Comparison of ENCODE assay signal across 12 mouse cellular contexts in the genomic region with DNA sequence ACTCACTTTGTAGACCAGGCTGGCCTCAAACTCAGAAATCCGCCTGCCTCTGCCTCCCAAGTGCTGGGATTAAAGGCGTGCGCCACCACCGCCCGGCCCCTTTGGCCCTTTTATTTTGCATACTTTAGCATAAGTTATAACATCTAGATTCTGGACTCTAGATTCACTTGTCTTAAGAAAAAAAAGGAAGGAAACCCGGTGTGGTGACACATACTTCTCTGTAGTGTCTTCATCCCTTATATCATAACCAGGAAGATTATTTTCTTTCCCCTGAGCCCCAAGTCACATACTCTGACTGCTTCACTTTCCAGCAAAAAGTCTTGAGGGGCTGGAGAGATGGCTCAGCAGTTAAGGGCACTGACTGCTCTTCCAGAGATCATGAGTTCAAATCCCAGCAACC. TPM values are rescaled to one million over a fixed set of nuclear protein-coding genes. Genes with fewer than 3 reads are reported as not detected.
DNase-seq lines count a peak whose midpoint lies in the region; ATAC-seq and TF ChIP-seq lines count a peak whose summit lies in the region.
"Not testable (repeated sequence)": the region's sequence is repeated elsewhere in the genome, so short reads cannot be mapped to it uniquely, and the experiment has no call there.
"Had no signal": no experiment of that assay in that cellular context is flagged by ENCODE, and none has a peak within 500 bp of the region (broad histone marks: within the 10 kb centered on the region; RNA-seq: fewer than 3 reads in every experiment).

No protein-coding gene starts in this region.

- H3K4me2 ChIP-seq in forebrain, embryonic 12.5 days, result 0 out of 2 replicates have a peak overlapping the region, but pooled peaks have one; percentile 21
- peak overlapping the region; percentile 66 for H3K4me2 ChIP-seq in heart, embryonic 14.5 days (ENCODE audit: low read length)
- peak overlapping the region; percentile 50 for H3K4me2 ChIP-seq in intestine, embryonic 14.5 days (ENCODE audit: low read length)
- 0 out of 2 replicates have a peak overlapping the region, but pooled peaks have one; percentile 6 for H3K4me2 ChIP-seq in limb, embryonic 14.5 days (replicated peaks; ENCODE audit: low read depth, low read length, severe bottlenecking)
- H3K4me2 ChIP-seq in lung, embryonic 15.5 days, result peak overlapping the region; percentile 57
- peak overlapping the region; percentile 36 for H3K4me2 ChIP-seq in myocyte (ENCODE audit: low read depth)

- H3K27ac ChIP-seq in MEL (ENCODE audit: control insufficient read depth, low read depth, low read length), result peak overlapping the region; percentile 95
- not testable (repeated sequence) for H3K27ac ChIP-seq in forebrain, embryonic 12.5 days; heart, embryonic 14.5 days (replicated peaks in 1 of 2; ENCODE audit: control insufficient read depth in 1 of 2, insufficient read depth in 1 of 2, low read depth in 2 of 2, low read length in 2 of 2); intestine, embryonic 14.5 days (ENCODE audit: low read depth); limb, embryonic 14.5 days (replicated peaks; ENCODE audit: low read depth, low read length); lung, embryonic 15.5 days

- TF ChIP-seq EP300 in MEL (IDR thresholded peaks at IDR 0.05; ENCODE audit: low read depth in 1 of 2, low read length in 2 of 2), result not testable (repeated sequence)

- H3K4me1 ChIP-seq in MEL (ENCODE audit: control insufficient read depth in 1 of 2, insufficient read depth in 2 of 2, low read length in 2 of 2), result peaks cover 25 to 27% of the 10 kb centered on the region in 2 experiments
- peaks cover 21% of the 10 kb centered on the region for H3K4me1 ChIP-seq in forebrain, embryonic 12.5 days
- H3K4me1 ChIP-seq in heart, embryonic 14.5 days (ENCODE audit: control insufficient read depth in 2 of 2, insufficient read depth in 2 of 2, low read length in 2 of 2), result peaks cover 10 to 16% of the 10 kb centered on the region in 2 experiments
- peaks cover 17% of the 10 kb centered on the region for H3K4me1 ChIP-seq in intestine, embryonic 14.5 days (replicated peaks; ENCODE audit: control insufficient read depth, insufficient read depth, low read length)
- peaks cover 14% of the 10 kb centered on the region for H3K4me1 ChIP-seq in limb, embryonic 14.5 days (ENCODE audit: control insufficient read depth, insufficient read depth, low read length)
- peaks cover 23% of the 10 kb centered on the region for H3K4me1 ChIP-seq in lung, embryonic 15.5 days

- H3K36me3 ChIP-seq in MEL (ENCODE audit: control insufficient read depth in 1 of 2, insufficient read depth in 2 of 2, low read length in 2 of 2), result peaks cover 0 to 41% of the 10 kb centered on the region in 2 experiments; a peak in 2 of 4 replicates
- peaks cover 13% of the 10 kb centered on the region for H3K36me3 ChIP-seq in forebrain, embryonic 12.5 days (replicated peaks)
- peaks cover 18% of the 10 kb centered on the region for H3K36me3 ChIP-seq in heart, embryonic 14.5 days (ENCODE audit: control insufficient read depth, insufficient read depth, low read length)
- peaks cover 19% of the 10 kb centered on the region for H3K36me3 ChIP-seq in intestine, embryonic 14.5 days (ENCODE audit: control insufficient read depth, insufficient read depth, low read length)
- H3K36me3 ChIP-seq in limb, embryonic 14.5 days (ENCODE audit: control insufficient read depth, insufficient read depth, low read length), result peaks cover 21% of the 10 kb centered on the region
- H3K36me3 ChIP-seq in lung, embryonic 15.5 days, result peaks cover 17% of the 10 kb centered on the region
- H3K36me3 ChIP-seq in myocyte (ENCODE audit: control insufficient read depth, insufficient read depth), result not testable (repeated sequence)

- H3K4me3 ChIP-seq in MEL (ENCODE audit: control insufficient read depth in 1 of 2, insufficient read depth in 1 of 2, low read depth in 2 of 2, low read length in 2 of 2); forebrain, embryonic 12.5 days (replicated peaks); heart, embryonic 14.5 days (ENCODE audit: control insufficient read depth in 1 of 2, insufficient read depth in 1 of 2, low read depth in 1 of 2, low read length in 2 of 2); intestine, embryonic 14.5 days (ENCODE audit: low read depth, low read length); limb, embryonic 14.5 days (replicated peaks; ENCODE audit: low read length): not testable (repeated sequence)
- H3K4me3 ChIP-seq in lung, embryonic 15.5 days, result peak overlapping the region; percentile 48; the same call in 1 of the 2 replicates
- H3K4me3 ChIP-seq in myocyte, result peak overlapping the region; percentile 33

- not testable (repeated sequence) for H3K9ac ChIP-seq in MEL (ENCODE audit: control insufficient read depth, low read depth, low read length, poor library complexity, severe bottlenecking); forebrain, embryonic 12.5 days; heart, embryonic 14.5 days (ENCODE audit: low read length); intestine, embryonic 14.5 days (ENCODE audit: low read length); limb, embryonic 14.5 days (ENCODE audit: low read depth, low read length, severe bottlenecking); lung, embryonic 15.5 days

- not testable (repeated sequence) for TF ChIP-seq CTCF in MEL (IDR thresholded peaks at IDR 0.05 in 2 of 3, conservative IDR thresholded peaks at IDR 0.05 in 1 of 3; ENCODE audit: control insufficient read depth in 1 of 3, insufficient read depth in 1 of 3, low read depth in 2 of 3, low read length in 3 of 3, poor library complexity in 1 of 3, severe bottlenecking in 1 of 3)

- peak; percentile 71 for DNase-seq in MEL (ENCODE audit: low read depth, low spot score)
- DNase-seq in intestine, embryonic 14.5 days (ENCODE audit: low spot score); limb, embryonic 14.5 days (ENCODE audit: low spot score): not testable (repeated sequence)

- WGBS in forebrain, embryonic 12.5 days, result 62% methylated on average over 6 of the region's 6 CpGs
- 56% methylated on average over 6 of the region's 6 CpGs for WGBS in heart, embryonic 14.5 days
- WGBS in intestine, embryonic 14.5 days, result 49% methylated on average over 6 of the region's 6 CpGs
- 55% methylated on average over 6 of the region's 6 CpGs for WGBS in limb, embryonic 14.5 days
- 50% methylated on average over 6 of the region's 6 CpGs for WGBS in lung, embryonic 15.5 days

- TF ChIP-seq RAD21 in MEL (IDR thresholded peaks at IDR 0.05; ENCODE audit: low read depth, low read length), result not testable (repeated sequence)

- ATAC-seq in forebrain, embryonic 12.5 days (ENCODE audit: low FRiP score); heart, embryonic 14.5 days (ENCODE audit: insufficient number of reproducible peaks, insufficient read depth, low FRiP score, low read depth); intestine, embryonic 14.5 days (replicated peaks; ENCODE audit: low FRiP score, low TSS enrichment, low read depth); limb, embryonic 14.5 days (ENCODE audit: low FRiP score, low read depth); lung, embryonic 15.5 days (ENCODE audit: borderline replicate concordance, extremely low read depth, low FRiP score, low TSS enrichment): not testable (repeated sequence)

- not testable (repeated sequence) for H3K9me3 ChIP-seq in MEL (replicated peaks; ENCODE audit: insufficient read depth, low read length); forebrain, embryonic 12.5 days; heart, embryonic 14.5 days (ENCODE audit: control insufficient read depth, low read length); intestine, embryonic 14.5 days (ENCODE audit: control insufficient read depth, low read length); limb, embryonic 14.5 days (ENCODE audit: control insufficient read depth, low read length); lung, embryonic 15.5 days

- not testable (repeated sequence) for TF ChIP-seq POLR2A in MEL (IDR thresholded peaks at IDR 0.05; ENCODE audit: control insufficient read depth in 1 of 2, insufficient read depth in 1 of 2, low read depth in 1 of 2, low read length in 2 of 2, poor library complexity in 1 of 2); limb, embryonic 14.5 days (IDR thresholded peaks at IDR 0.05; ENCODE audit: borderline replicate concordance, extremely low read depth, insufficient read depth, insufficient read length); myocyte (IDR thresholded peaks at IDR 0.05; ENCODE audit: insufficient read length, low read depth)

- not testable (repeated sequence) for H3ac ChIP-seq in myocyte (ENCODE audit: control insufficient read depth, insufficient read length)

- not testable (repeated sequence) for H3K27me3 ChIP-seq in MEL (ENCODE audit: control insufficient read depth in 1 of 2, insufficient read depth in 2 of 2, low read length in 2 of 2); forebrain, embryonic 12.5 days; heart, embryonic 14.5 days (ENCODE audit: control insufficient read depth, insufficient read depth, low read length); intestine, embryonic 14.5 days (replicated peaks; ENCODE audit: control insufficient read depth, insufficient read depth, low read length); limb, embryonic 14.5 days (ENCODE audit: control insufficient read depth, insufficient read depth, low read length); lung, embryonic 15.5 days; myocyte (ENCODE audit: control insufficient read depth, insufficient read depth, insufficient read length)

- not testable (repeated sequence) for H3K79me2 ChIP-seq in MEL (ENCODE audit: control insufficient read depth, insufficient read depth, low read length, poor library complexity)
- peaks cover 24% of the 10 kb centered on the region for H3K79me2 ChIP-seq in myocyte (ENCODE audit: control insufficient read depth, insufficient read depth)

RNA-seq across cellular contexts. Expression of gene Aip, which starts 3.8 kb away (rescaled TPM):
- total RNA-seq in MEL (2012; rRNA removed), result 37.8 and 40.0 TPM in 2 replicates
- polyA plus RNA-seq in MEL (2012; ENCODE audit: insufficient read depth in 1 of 2, insufficient read length in 2 of 2, low read depth in 1 of 2, low replicate concordance in 2 of 2, missing spikeins in 1 of 2), result 100 to 1,000 TPM in 1 of 2 experiments, not detected in 1; 101 TPM
- polyA plus RNA-seq in forebrain, embryonic 12.5 days (2016; fragmentation: Nextera tagmentation; extraction: Ambion mirVana), result 56.4 and 60.7 TPM in 2 replicates
- 87.3 and 100 TPM in 2 replicates for polyA plus RNA-seq in heart, embryonic 14.5 days (2014; fragmentation: Nextera tagmentation; extraction: Ambion mirVana)
- 89.7 and 96.0 TPM in 2 replicates for polyA plus RNA-seq in intestine, embryonic 14.5 days (2014; fragmentation: Nextera tagmentation; extraction: Ambion mirVana)
- 96.0 and 119 TPM in 2 replicates for polyA plus RNA-seq in limb, embryonic 14.5 days (2012; rRNA removed)
- polyA plus RNA-seq in limb, embryonic 14.5 days (2014; fragmentation: Nextera tagmentation; extraction: Ambion mirVana), result 86.4 and 95.7 TPM in 2 replicates
- polyA plus RNA-seq in lung, embryonic 15.5 days (2015; fragmentation: Nextera tagmentation; extraction: Ambion mirVana), result 104 and 106 TPM in 2 replicates
- 250 TPM for polyA plus RNA-seq in myocyte (2012; fragmentation: generic; extraction: Trizol)

RNA-seq across cellular contexts. Expression of gene Gpr152, which starts 17.7 kb away (rescaled TPM):
- total RNA-seq in MEL (2012; rRNA removed), result not detected in 2 replicates
- polyA plus RNA-seq in MEL (2012; ENCODE audit: insufficient read depth in 1 of 2, insufficient read length in 2 of 2, low read depth in 1 of 2, low replicate concordance in 2 of 2, missing spikeins in 1 of 2), result under 1 TPM in 1 of 2 experiments, not detected in 1; 0.03 TPM
- polyA plus RNA-seq in forebrain, embryonic 12.5 days (2016; fragmentation: Nextera tagmentation; extraction: Ambion mirVana), result not detected in 2 replicates
- polyA plus RNA-seq in heart, embryonic 14.5 days (2014; fragmentation: Nextera tagmentation; extraction: Ambion mirVana), result not detected in 2 replicates
- polyA plus RNA-seq in intestine, embryonic 14.5 days (2014; fragmentation: Nextera tagmentation; extraction: Ambion mirVana), result not detected in 2 replicates
- polyA plus RNA-seq in limb, embryonic 14.5 days (2012; rRNA removed), result 0.01 and 0.05 TPM in 2 replicates
- polyA plus RNA-seq in limb, embryonic 14.5 days (2014; fragmentation: Nextera tagmentation; extraction: Ambion mirVana), result not detected in 2 replicates
- not detected in 2 replicates for polyA plus RNA-seq in lung, embryonic 15.5 days (2015; fragmentation: Nextera tagmentation; extraction: Ambion mirVana)
- polyA plus RNA-seq in myocyte (2012; fragmentation: generic; extraction: Trizol), result not detected
- total RNA-seq: adrenal gland, adult 18-20 months; gastrocnemius, postnatal 14 days; heart, postnatal 10 days had no signal
- polyA plus RNA-seq: forebrain, postnatal 0 days; midbrain, embryonic 12.5 days had no signal

RNA-seq across cellular contexts. Expression of gene Cabp4, which starts 21.9 kb away (rescaled TPM):
- total RNA-seq in MEL (2012; rRNA removed), result 0.08 and 0.13 TPM in 2 replicates
- under 1 TPM in 1 of 2 experiments, not detected in 1; 0.24 TPM for polyA plus RNA-seq in MEL (2012; ENCODE audit: insufficient read depth in 1 of 2, insufficient read length in 2 of 2, low read depth in 1 of 2, low replicate concordance in 2 of 2, missing spikeins in 1 of 2)
- polyA plus RNA-seq in forebrain, embryonic 12.5 days (2016; fragmentation: Nextera tagmentation; extraction: Ambion mirVana), result 0.09 TPM in 2 replicates
- polyA plus RNA-seq in heart, embryonic 14.5 days (2014; fragmentation: Nextera tagmentation; extraction: Ambion mirVana), result not detected in 2 replicates
- 0.08 TPM in 1 of 2 replicates, not detected in the other for polyA plus RNA-seq in intestine, embryonic 14.5 days (2014; fragmentation: Nextera tagmentation; extraction: Ambion mirVana)
- polyA plus RNA-seq in limb, embryonic 14.5 days (2012; rRNA removed), result 0.05 and 0.06 TPM in 2 replicates
- 0.10 TPM in 2 replicates for polyA plus RNA-seq in limb, embryonic 14.5 days (2014; fragmentation: Nextera tagmentation; extraction: Ambion mirVana)
- polyA plus RNA-seq in lung, embryonic 15.5 days (2015; fragmentation: Nextera tagmentation; extraction: Ambion mirVana), result 0.11 TPM in 1 of 2 replicates, not detected in the other
- polyA plus RNA-seq in myocyte (2012; fragmentation: generic; extraction: Trizol), result 0.10 TPM
- total RNA-seq: forebrain, postnatal 0 days; heart, postnatal 10 days had no signal

RNA-seq across cellular contexts. Expression of gene Pitpnm1, which starts 22.1 kb away (rescaled TPM):
- total RNA-seq in MEL (2012; rRNA removed), result 18.4 and 25.3 TPM in 2 replicates
- polyA plus RNA-seq in MEL (2012; ENCODE audit: insufficient read depth in 1 of 2, insufficient read length in 2 of 2, low read depth in 1 of 2, low replicate concordance in 2 of 2, missing spikeins in 1 of 2) (10 to 100 TPM in 1 of 2 experiments, not detected in 1; 51.2 TPM), myocyte (2012; fragmentation: generic; extraction: Trizol) (42.3 TPM)
- polyA plus RNA-seq in forebrain, embryonic 12.5 days (2016; fragmentation: Nextera tagmentation; extraction: Ambion mirVana), result 21.5 and 22.9 TPM in 2 replicates
- 17.3 TPM in 2 replicates for polyA plus RNA-seq in heart, embryonic 14.5 days (2014; fragmentation: Nextera tagmentation; extraction: Ambion mirVana)
- 13.3 and 14.3 TPM in 2 replicates for polyA plus RNA-seq in intestine, embryonic 14.5 days (2014; fragmentation: Nextera tagmentation; extraction: Ambion mirVana)
- 16.2 and 20.8 TPM in 2 replicates for polyA plus RNA-seq in limb, embryonic 14.5 days (2012; rRNA removed)
- 4.5 and 6.7 TPM in 2 replicates for polyA plus RNA-seq in limb, embryonic 14.5 days (2014; fragmentation: Nextera tagmentation; extraction: Ambion mirVana)
- polyA plus RNA-seq in lung, embryonic 15.5 days (2015; fragmentation: Nextera tagmentation; extraction: Ambion mirVana), result 12.5 and 13.8 TPM in 2 replicates

RNA-seq across cellular contexts. Expression of gene Cdk2ap2, which starts 24.9 kb away (rescaled TPM):
- 53.4 and 53.5 TPM in 2 replicates for total RNA-seq in MEL (2012; rRNA removed)
- polyA plus RNA-seq in MEL (2012; ENCODE audit: insufficient read depth in 1 of 2, insufficient read length in 2 of 2, low read depth in 1 of 2, low replicate concordance in 2 of 2, missing spikeins in 1 of 2) (10 to 100 TPM in 1 of 2 experiments, not detected in 1; 97.6 TPM), myocyte (2012; fragmentation: generic; extraction: Trizol) (148 TPM)
- polyA plus RNA-seq in forebrain, embryonic 12.5 days (2016; fragmentation: Nextera tagmentation; extraction: Ambion mirVana), result 70.4 and 73.9 TPM in 2 replicates
- 62.5 and 63.8 TPM in 2 replicates for polyA plus RNA-seq in heart, embryonic 14.5 days (2014; fragmentation: Nextera tagmentation; extraction: Ambion mirVana)
- polyA plus RNA-seq in intestine, embryonic 14.5 days (2014; fragmentation: Nextera tagmentation; extraction: Ambion mirVana), result 87.4 and 103 TPM in 2 replicates
- 45.2 and 52.1 TPM in 2 replicates for polyA plus RNA-seq in limb, embryonic 14.5 days (2012; rRNA removed)
- 67.0 and 67.6 TPM in 2 replicates for polyA plus RNA-seq in limb, embryonic 14.5 days (2014; fragmentation: Nextera tagmentation; extraction: Ambion mirVana)
- polyA plus RNA-seq in lung, embryonic 15.5 days (2015; fragmentation: Nextera tagmentation; extraction: Ambion mirVana), result 100 and 103 TPM in 2 replicates

Comparison
In these comparisons a context has a peak if more than half of its experiments do, and no peak if none do; other contexts are left out.
1. H3K4me2 ChIP-seq: peak in every context shown above with its lines; median percentile 66 in heart, embryonic 14.5 days; 57 in lung, embryonic 15.5 days; 50 in intestine, embryonic 14.5 days; 36 in myocyte; 21 in forebrain, embryonic 12.5 days; 6 in limb, embryonic 14.5 days.